Comparison of ENCODE assay signal across 30 mouse cellular contexts in the genomic region with DNA sequence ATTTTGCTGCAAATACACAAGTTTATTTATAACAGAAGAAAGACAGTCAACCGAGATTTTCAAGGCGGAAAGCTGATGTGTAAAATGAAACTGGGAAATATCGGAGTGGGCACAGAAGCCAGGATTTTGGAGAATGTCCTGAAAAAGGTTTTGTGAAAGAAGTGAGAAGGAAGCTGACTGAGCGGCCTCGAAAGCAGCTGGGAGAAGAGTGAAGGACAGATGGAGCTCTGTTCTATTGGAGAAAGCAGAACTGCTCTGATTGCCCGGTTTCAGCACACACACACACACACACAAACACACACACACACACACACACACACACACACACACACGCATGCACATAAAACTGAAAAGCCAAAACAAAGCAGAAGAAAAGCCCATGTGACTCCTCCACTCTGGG.
DNase-seq lines count a peak whose midpoint lies in the region; ATAC-seq and TF ChIP-seq lines count a peak whose summit lies in the region.
"Had no signal": no experiment of that assay in that cellular context is flagged by ENCODE, and none has a peak within 500 bp of the region (broad histone marks: within the 10 kb centered on the region; RNA-seq: fewer than 3 reads in every experiment).

No protein-coding gene starts in this region.

- no peak overlapping the region for H3K4me3 ChIP-seq in forebrain, postnatal 0 days (ENCODE audit: low read depth, low read length)
- no peak overlapping the region for H3K4me3 ChIP-seq in forebrain, embryonic 12.5 days (replicated peaks)
- H3K4me3 ChIP-seq in limb, embryonic 12.5 days (replicated peaks), result no peak overlapping the region
- H3K4me3 ChIP-seq: embryonic facial prominence, embryonic 10.5 days; embryonic facial prominence, embryonic 13.5 days; erythroblast, embryonic 14.5 days; forebrain, embryonic 13.5 days; heart, adult 2 months; heart, embryonic 10.5 days; heart, embryonic 13.5 days had no signal

- WGBS in forebrain, postnatal 0 days, result 57% methylated on average over 7 of the region's 7 CpGs
- WGBS in forebrain, embryonic 12.5 days, result 86% methylated on average over 7 of the region's 7 CpGs
- 80% methylated on average over 7 of the region's 7 CpGs for WGBS in limb, embryonic 12.5 days

- H3K27me3 ChIP-seq in forebrain, postnatal 0 days (ENCODE audit: insufficient read depth, low read length), result no peaks in the 10 kb centered on the region
- no peaks in the 10 kb centered on the region for H3K27me3 ChIP-seq in forebrain, embryonic 12.5 days
- H3K27me3 ChIP-seq in limb, embryonic 12.5 days, result no peaks in the 10 kb centered on the region
- H3K27me3 ChIP-seq: CH12.LX; embryonic facial prominence, embryonic 13.5 days; forebrain, embryonic 13.5 days; heart, embryonic 13.5 days had no signal

- no peak overlapping the region for H3K27ac ChIP-seq in forebrain, postnatal 0 days (ENCODE audit: low read depth, low read length)
- no peak overlapping the region for H3K27ac ChIP-seq in forebrain, embryonic 12.5 days
- peak overlapping the region; percentile 59; the same call in 1 of the 2 replicates for H3K27ac ChIP-seq in limb, embryonic 12.5 days
- H3K27ac ChIP-seq: embryonic facial prominence, embryonic 10.5 days; embryonic facial prominence, embryonic 13.5 days; forebrain, embryonic 13.5 days; heart, adult 2 months; heart, embryonic 10.5 days; heart, embryonic 13.5 days; hindbrain, embryonic 14.5 days; hindbrain, postnatal 0 days had no signal

- no peaks in the 10 kb centered on the region for H3K9me3 ChIP-seq in forebrain, postnatal 0 days (ENCODE audit: low read length)
- no peaks in the 10 kb centered on the region for H3K9me3 ChIP-seq in forebrain, embryonic 12.5 days
- H3K9me3 ChIP-seq in limb, embryonic 12.5 days, result 0 out of 2 replicates have a peak, but pooled peaks cover 2% of the 10 kb centered on the region
- H3K9me3 ChIP-seq: embryonic facial prominence, embryonic 10.5 days; embryonic facial prominence, embryonic 13.5 days; forebrain, embryonic 13.5 days; G1E; heart, embryonic 10.5 days; heart, embryonic 13.5 days had no signal

- H3K4me1 ChIP-seq in forebrain, postnatal 0 days (ENCODE audit: insufficient read depth), result peaks cover 3% of the 10 kb centered on the region; the same call in 1 of the 2 replicates
- H3K4me1 ChIP-seq in forebrain, embryonic 12.5 days, result no peaks in the 10 kb centered on the region
- peaks cover 22% of the 10 kb centered on the region for H3K4me1 ChIP-seq in limb, embryonic 12.5 days (replicated peaks)
- H3K4me1 ChIP-seq: embryonic facial prominence, embryonic 10.5 days; embryonic facial prominence, embryonic 13.5 days; forebrain, embryonic 13.5 days; heart, embryonic 10.5 days; heart, embryonic 13.5 days had no signal

- no peaks in the 10 kb centered on the region for H3K36me3 ChIP-seq in forebrain, postnatal 0 days (ENCODE audit: insufficient read depth)
- no peaks in the 10 kb centered on the region for H3K36me3 ChIP-seq in forebrain, embryonic 12.5 days (replicated peaks)
- H3K36me3 ChIP-seq in limb, embryonic 12.5 days, result no peaks in the 10 kb centered on the region
- H3K36me3 ChIP-seq: embryonic facial prominence, embryonic 10.5 days; embryonic facial prominence, embryonic 13.5 days; G1E; heart, embryonic 10.5 days; heart, embryonic 13.5 days had no signal

- no peak overlapping the region for H3K9ac ChIP-seq in forebrain, postnatal 0 days
- no peak overlapping the region for H3K9ac ChIP-seq in forebrain, embryonic 12.5 days
- no peak overlapping the region for H3K9ac ChIP-seq in limb, embryonic 12.5 days (replicated peaks)
- H3K9ac ChIP-seq: embryonic facial prominence, embryonic 13.5 days; forebrain, embryonic 13.5 days; heart, embryonic 13.5 days; hindbrain, embryonic 14.5 days had no signal

- TF ChIP-seq CTCF in forebrain, postnatal 0 days (IDR thresholded peaks at IDR 0.05; ENCODE audit: low read depth), result no peak

- intact Hi-C loops in left cerebral cortex, postnatal 14 days (cut with DNase I), result no loop called here

- peak; percentile 58 for ATAC-seq in forebrain, postnatal 0 days
- no peak for ATAC-seq in forebrain, embryonic 12.5 days (ENCODE audit: low FRiP score)
- ATAC-seq in limb, embryonic 12.5 days (ENCODE audit: insufficient number of reproducible peaks, insufficient read depth, low FRiP score, low TSS enrichment, low read depth), result no peak
- ATAC-seq: forebrain, embryonic 13.5 days; inflammation-experienced regulatory T-cells, adult 6 months had no signal

- peak; percentile 46 for DNase-seq in forebrain, postnatal 0 days
- DNase-seq in left cerebral cortex, postnatal 14 days (ENCODE audit: low spot score in 2 of 2), result peak; percentile 45 to 54
- DNase-seq in left cerebral cortex, adult 18-20 months (ENCODE audit: low spot score in 2 of 2), result no peak
- peak; percentile 64 for DNase-seq in brain, adult 2 months (ENCODE audit: low read depth, low spot score)
- DNase-seq in Muller cell, postnatal 12 days (ENCODE audit: inconsistent ontology term), result no peak
- DNase-seq: adrenal gland, adult 2 months; adrenal gland, postnatal 14 days; B cell, adult 2 months; cerebellum, adult 11-12 months; cerebellum, adult 8-10 months; cerebellum, postnatal 10 days; cerebellum, postnatal 36 days; embryo, embryonic 11 days; gastrocnemius, postnatal 25 days; heart, adult 2 months; heart, postnatal 14 days; heart, postnatal 4 days had no signal

- H3K4me2 ChIP-seq in forebrain, postnatal 0 days (ENCODE audit: low read depth), result no peak overlapping the region
- no peak overlapping the region for H3K4me2 ChIP-seq in forebrain, embryonic 12.5 days
- H3K4me2 ChIP-seq in limb, embryonic 12.5 days, result no peak overlapping the region
- H3K4me2 ChIP-seq: embryonic facial prominence, embryonic 13.5 days; forebrain, embryonic 13.5 days; heart, embryonic 13.5 days; hindbrain, embryonic 14.5 days had no signal

Comparison
In these comparisons a context has a peak if more than half of its experiments do, and no peak if none do; other contexts are left out.
1. DNase-seq: peak in forebrain, postnatal 0 days (single experiment), left cerebral cortex, postnatal 14 days (2 of 2) and brain, adult 2 months (single experiment); none in left cerebral cortex, adult 18-20 months (0 of 2) and Muller cell, postnatal 12 days (single experiment).